Mouse (Mus musculus): ENCODE measurements around the gene Gm6367. TPM values are rescaled to one million over a fixed set of nuclear protein-coding genes. Genes with fewer than 3 reads are reported as not detected.
"Not testable (repeated sequence)": the region's sequence is repeated elsewhere in the genome, so short reads cannot be mapped to it uniquely, and the experiment has no call there.

Gene Gm6367
- polyA plus RNA-seq (2015; fragmentation: Nextera tagmentation; extraction: Ambion mirVana): not detected in 2 replicates

GRCm38 (mm10) chr5:94988326-94988725 is at the start of gene Gm6367:
Gene Gm6367 (plus strand): TSS chr5:94988626.
- not testable (repeated sequence) for H3K9ac ChIP-seq; H3K27me3 ChIP-seq; ATAC-seq (replicated peaks; ENCODE audit: low FRiP score); H3K4me3 ChIP-seq (replicated peaks); H3K36me3 ChIP-seq; H3K4me1 ChIP-seq; H3K4me2 ChIP-seq; H3K27ac ChIP-seq; H3K9me3 ChIP-seq (replicated peaks)
- WGBS: no CpG with 5 or more reads among the region's 2 CpGs

Other genes with a start within 250 kb of the Gm6367 start
- not detected in 2 replicates for gene Gm3183, start 123.2 kb upstream of the Gm6367 start, polyA plus RNA-seq (2015; fragmentation: Nextera tagmentation; extraction: Ambion mirVana)
- not detected in 2 replicates for gene Gm7942, start 118.3 kb downstream of the Gm6367 start, polyA plus RNA-seq (2015; fragmentation: Nextera tagmentation; extraction: Ambion mirVana)
- gene Gm16513, start 194.0 kb downstream of the Gm6367 start, polyA plus RNA-seq (2015; fragmentation: Nextera tagmentation; extraction: Ambion mirVana): not detected in 2 replicates